Mouse (Mus musculus): Measurements from ENCODE around the gene Rpl13a.

Gene Rpl13a

GRCm38 (mm10) chr7:45090251-45090977 is 38.1 kb downstream of the Rpl13a start:
- no peak for DNase-seq (ENCODE audit: low spot score)

- DNase-seq (ENCODE audit: low spot score) = no peak
Measured at GRCm38 (mm10) chr7:45088597-45088996, 40.0 kb downstream of the Rpl13a start.

- no peak for DNase-seq (ENCODE audit: low spot score)
Measured at GRCm38 (mm10) chr7:45086084-45086483, 42.5 kb downstream of the Rpl13a start.

GRCm38 (mm10) chr7:45083300-45083890 is 45.2 kb downstream of the Rpl13a start:
- DNase-seq (ENCODE audit: low spot score) = no peak

- DNase-seq (ENCODE audit: low spot score) = no peak
Measured at GRCm38 (mm10) chr7:45082401-45083299, 45.9 kb downstream of the Rpl13a start.

- DNase-seq (ENCODE audit: low spot score) = no peak
Measured at GRCm38 (mm10) chr7:45081016-45081415, 47.5 kb downstream of the Rpl13a start.

GRCm38 (mm10) chr7:45079856-45080255 is 48.7 kb downstream of the Rpl13a start:
- peak; percentile 87 for DNase-seq (ENCODE audit: low spot score)

- peak; percentile 74 for DNase-seq (ENCODE audit: low spot score)
Measured at GRCm38 (mm10) chr7:45078513-45078912, 50.0 kb downstream of the Rpl13a start.

- no peak for DNase-seq (ENCODE audit: low spot score)
Measured at GRCm38 (mm10) chr7:45077829-45078228, 50.7 kb downstream of the Rpl13a start.

GRCm38 (mm10) chr7:45077322-45077721 is 51.2 kb downstream of the Rpl13a start:
- no peak for DNase-seq (ENCODE audit: low spot score)

GRCm38 (mm10) chr7:45076501-45076900 is 52.1 kb downstream of the Rpl13a start:
- DNase-seq (ENCODE audit: low spot score) = no peak
